Mouse (Mus musculus): ENCODE measurements at regions not wholly inside any gene's neighbourhood (a gene's known extent, or its start where the extent isn't known, plus 50 kb on each side); places are given as distances from the start of the nearest gene placed in this dataset.
"Not testable (repeated sequence)": the region's sequence is repeated elsewhere in the genome, so short reads cannot be mapped to it uniquely, and the experiment has no call there.

GRCm38 (mm10) chr19:27099921-27100320 lies 116.4 kb upstream of the Vldlr start:
- Histone ChIP-seq H3K9ac (replicated peaks) (no peak overlapping the region), H3K36me3 (no peaks in the 10 kb centered on the region), H3K4me2 (replicated peaks) (no peak overlapping the region), H3K4me3 (no peak overlapping the region), H3K9me3 (no peaks in the 10 kb centered on the region), H3K27me3 (no peaks in the 10 kb centered on the region), H3K27ac (replicated peaks) (no peak overlapping the region), H3K4me1 (no peaks in the 10 kb centered on the region)
- WGBS, result 78% methylated on average over 1 of the region's 1 CpGs
- ATAC-seq (replicated peaks), result no peak

DNA sequence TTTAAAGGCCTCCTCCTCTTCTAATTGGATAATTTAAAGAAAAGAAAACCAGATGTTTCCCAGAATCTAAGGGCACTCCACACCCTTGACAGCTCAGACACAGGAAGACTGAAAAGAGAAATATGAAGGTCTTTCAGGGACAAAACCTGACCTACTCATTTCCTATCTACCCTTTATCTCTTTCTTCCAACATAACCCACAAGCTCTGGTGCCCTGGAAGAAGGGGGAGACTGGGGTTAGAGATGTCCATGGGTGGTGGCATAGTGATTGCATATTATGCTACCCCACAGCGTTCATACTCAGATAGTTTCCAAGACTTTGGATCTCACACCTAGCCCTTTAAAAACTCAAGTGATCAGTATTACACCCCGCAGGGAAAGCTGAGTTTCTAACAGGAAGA lies 105.8 kb upstream of the Vldlr start:
- no peak overlapping the region for H3K27ac ChIP-seq (replicated peaks)
- ATAC-seq (replicated peaks), result no peak
- no peaks in the 10 kb centered on the region for H3K9me3 ChIP-seq
- 91% methylated on average over 2 of the region's 2 CpGs for WGBS
- no peak overlapping the region for H3K4me3 ChIP-seq
- no peaks in the 10 kb centered on the region for H3K36me3 ChIP-seq
- no peak overlapping the region for H3K4me2 ChIP-seq (replicated peaks)
- no peaks in the 10 kb centered on the region for H3K4me1 ChIP-seq
- H3K9ac ChIP-seq (replicated peaks), result no peak overlapping the region
- H3K27me3 ChIP-seq, result no peaks in the 10 kb centered on the region

GRCm38 (mm10) chr19:27120876-27121275 lies 95.4 kb upstream of the Vldlr start:
- no peaks in the 10 kb centered on the region for H3K27me3 ChIP-seq
- no peak overlapping the region for H3K27ac ChIP-seq (replicated peaks)
- H3K4me3 ChIP-seq, result no peak overlapping the region
- WGBS, result 39% methylated on average over 5 of the region's 5 CpGs
- H3K9me3 ChIP-seq, result no peaks in the 10 kb centered on the region
- H3K9ac ChIP-seq (replicated peaks), result no peak overlapping the region
- no peak overlapping the region for H3K4me2 ChIP-seq (replicated peaks)
- H3K4me1 ChIP-seq, result peaks cover 33% of the 10 kb centered on the region
- H3K36me3 ChIP-seq, result no peaks in the 10 kb centered on the region
- ATAC-seq (replicated peaks), result no peak

- H3K9ac ChIP-seq (replicated peaks), result no peak overlapping the region
- ATAC-seq (replicated peaks), result peak; percentile 39; the same call in 1 of the 2 replicates
- H3K4me1 ChIP-seq, result peaks cover 33% of the 10 kb centered on the region
- H3K4me2 ChIP-seq (replicated peaks), result no peak overlapping the region
- no peak overlapping the region for H3K4me3 ChIP-seq
- 47% methylated on average over 5 of the region's 5 CpGs for WGBS
- H3K27ac ChIP-seq (replicated peaks), result peak overlapping the region; percentile 84
- no peaks in the 10 kb centered on the region for H3K36me3 ChIP-seq
- H3K9me3 ChIP-seq, result no peaks in the 10 kb centered on the region
- no peaks in the 10 kb centered on the region for H3K27me3 ChIP-seq
Observed at GRCm38 (mm10) chr19:27122348-27122747, 93.9 kb upstream of the Vldlr start.

DNA sequence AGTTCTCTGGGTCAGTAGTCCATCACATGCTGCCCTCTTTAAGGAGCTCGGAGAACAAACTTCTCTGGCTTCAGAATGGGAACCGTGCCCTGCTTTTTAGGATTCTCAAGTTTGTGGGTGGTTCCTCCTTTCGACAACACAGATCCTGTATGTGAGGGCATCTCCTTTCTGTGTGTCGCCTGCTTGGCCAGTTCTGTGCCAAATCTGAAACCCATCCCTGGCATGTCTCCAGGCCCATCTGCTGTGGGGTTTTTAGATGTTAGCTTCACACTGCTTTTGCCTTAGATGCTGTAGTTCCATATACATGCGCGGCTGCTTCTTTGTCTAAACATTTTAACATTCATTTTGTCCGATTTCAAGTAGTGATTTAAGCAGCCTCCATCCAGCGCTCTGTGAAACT lies 93.0 kb upstream of the Vldlr start:
- 0 out of 2 replicates have a peak overlapping the region, but pooled peaks have one; percentile 5 for H3K4me2 ChIP-seq (replicated peaks)
- H3K27me3 ChIP-seq, result no peaks in the 10 kb centered on the region
- H3K4me3 ChIP-seq, result no peak overlapping the region
- H3K27ac ChIP-seq (replicated peaks), result peak overlapping the region; percentile 84
- no peak overlapping the region for H3K9ac ChIP-seq (replicated peaks)
- peak; percentile 75 for ATAC-seq (replicated peaks)
- no peaks in the 10 kb centered on the region for H3K36me3 ChIP-seq
- H3K4me1 ChIP-seq, result peaks cover 33% of the 10 kb centered on the region
- 36% methylated on average over 8 of the region's 8 CpGs for WGBS
- H3K9me3 ChIP-seq, result no peaks in the 10 kb centered on the region

DNA sequence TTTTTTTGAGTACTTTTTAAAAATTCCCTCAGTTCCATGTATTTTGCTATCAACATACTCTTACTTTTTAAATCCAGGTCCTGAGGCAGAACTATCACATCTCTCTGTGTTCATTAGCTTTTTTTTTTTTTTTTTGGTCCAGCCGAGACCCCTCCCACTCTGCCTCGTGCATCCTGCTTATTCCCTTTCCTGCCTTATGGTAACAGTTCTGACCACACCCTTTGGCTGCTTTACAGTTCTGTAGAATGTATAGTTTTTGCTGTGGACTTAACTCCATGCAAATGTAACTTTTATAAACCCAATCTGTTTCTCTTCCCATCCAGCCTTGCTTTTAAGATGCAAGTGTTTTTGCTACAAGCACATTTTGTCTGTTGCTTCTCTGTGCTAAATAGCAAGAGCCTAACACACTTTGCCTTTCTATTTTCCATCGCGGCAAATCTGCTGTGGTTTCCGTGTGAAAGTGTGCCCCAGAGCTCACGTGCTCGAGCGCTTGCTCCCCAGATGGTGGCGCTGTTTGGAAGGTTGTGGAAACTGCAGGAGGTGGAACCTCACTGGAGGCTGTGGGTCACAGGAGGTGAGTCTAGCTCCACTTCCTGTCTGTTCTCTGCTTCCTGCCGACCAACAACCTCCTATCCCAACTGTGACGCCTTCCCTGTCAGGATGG lies 92.3 kb upstream of the Vldlr start:
- Histone ChIP-seq H3K27ac (replicated peaks) (peak overlapping the region; percentile 84), H3K36me3 (no peaks in the 10 kb centered on the region), H3K4me2 (replicated peaks) (0 out of 2 replicates have a peak overlapping the region, but pooled peaks have one; percentile 5), H3K4me3 (no peak overlapping the region), H3K27me3 (no peaks in the 10 kb centered on the region), H3K4me1 (peaks cover 33% of the 10 kb centered on the region), H3K9me3 (no peaks in the 10 kb centered on the region), H3K9ac (replicated peaks) (no peak overlapping the region)
- WGBS, result 54% methylated on average over 11 of the region's 11 CpGs
- ATAC-seq (replicated peaks), result no peak; the same call in 1 of the 2 replicates

DNA sequence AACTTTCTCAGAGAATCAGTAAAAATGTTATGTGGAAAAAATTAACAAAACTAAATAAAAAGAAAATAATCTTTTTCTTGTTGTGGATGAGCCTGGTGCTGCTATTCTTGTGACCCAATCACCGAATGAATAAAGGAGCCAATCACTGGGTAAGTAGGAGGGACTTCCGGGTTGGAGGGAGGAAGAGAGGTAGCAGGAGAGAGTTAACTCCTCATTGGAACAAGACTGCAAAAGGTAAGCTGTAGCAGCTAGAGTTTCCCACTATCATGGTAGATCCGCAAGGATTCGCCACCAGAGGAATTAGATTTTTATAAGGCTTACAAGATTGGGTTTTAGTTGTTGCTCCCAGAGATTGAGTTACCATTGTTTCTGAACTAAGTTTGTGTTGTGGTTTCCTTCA lies 87.8 kb upstream of the Vldlr start:
- H3K27me3 ChIP-seq; H3K36me3 ChIP-seq; ATAC-seq (replicated peaks); H3K27ac ChIP-seq (replicated peaks); H3K9me3 ChIP-seq; H3K4me3 ChIP-seq; H3K9ac ChIP-seq (replicated peaks); H3K4me2 ChIP-seq (replicated peaks): not testable (repeated sequence)
- H3K4me1 ChIP-seq, result peaks cover 11% of the 10 kb centered on the region
- 89% methylated on average over 4 of the region's 4 CpGs for WGBS

GRCm38 (mm10) chr19:27134360-27134759 lies 81.9 kb upstream of the Vldlr start:
- Histone ChIP-seq H3K4me1 (no peaks in the 10 kb centered on the region), H3K9ac (replicated peaks) (no peak overlapping the region), H3K27me3 (no peaks in the 10 kb centered on the region), H3K4me2 (replicated peaks) (no peak overlapping the region), H3K9me3 (no peaks in the 10 kb centered on the region), H3K27ac (replicated peaks) (no peak overlapping the region), H3K36me3 (no peaks in the 10 kb centered on the region), H3K4me3 (no peak overlapping the region)
- 89% methylated on average over 5 of the region's 5 CpGs for WGBS
- no peak for ATAC-seq (replicated peaks)

- Histone ChIP-seq H3K9me3 (no peaks in the 10 kb centered on the region), H3K4me2 (replicated peaks) (no peak overlapping the region), H3K27ac (replicated peaks) (no peak overlapping the region), H3K9ac (replicated peaks) (no peak overlapping the region), H3K4me1 (no peaks in the 10 kb centered on the region), H3K4me3 (no peak overlapping the region), H3K36me3 (no peaks in the 10 kb centered on the region), H3K27me3 (no peaks in the 10 kb centered on the region)
- no peak for ATAC-seq (replicated peaks)
- WGBS, result 86% methylated on average over 3 of the region's 3 CpGs
Observed at GRCm38 (mm10) chr19:27140892-27141291, 75.4 kb upstream of the Vldlr start.

DNA sequence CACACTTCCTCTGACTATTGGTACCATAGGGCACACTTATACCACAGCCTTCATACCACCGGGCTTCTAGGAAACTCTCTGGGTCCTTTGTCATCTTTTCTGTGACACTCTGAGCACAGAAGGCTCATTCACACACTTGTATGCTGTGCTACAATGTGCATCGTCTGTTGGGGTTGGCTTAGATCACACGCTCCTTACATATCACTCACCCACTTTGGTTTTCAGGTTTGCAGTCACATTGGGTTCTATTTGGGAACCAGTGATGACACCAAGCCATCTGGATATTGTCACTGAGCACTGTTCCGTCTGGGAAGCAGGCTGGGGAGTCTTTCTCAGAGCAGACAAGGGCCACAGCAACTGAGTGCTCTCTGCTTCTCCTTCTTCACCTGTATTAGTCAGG lies 74.1 kb upstream of the Vldlr start:
- Histone ChIP-seq H3K9me3 (no peaks in the 10 kb centered on the region), H3K4me3 (no peak overlapping the region), H3K27me3 (no peaks in the 10 kb centered on the region), H3K9ac (replicated peaks) (no peak overlapping the region), H3K36me3 (no peaks in the 10 kb centered on the region), H3K27ac (replicated peaks) (no peak overlapping the region), H3K4me2 (replicated peaks) (no peak overlapping the region), H3K4me1 (no peaks in the 10 kb centered on the region)
- 90% methylated on average over 4 of the region's 4 CpGs for WGBS
- no peak for ATAC-seq (replicated peaks)

DNA sequence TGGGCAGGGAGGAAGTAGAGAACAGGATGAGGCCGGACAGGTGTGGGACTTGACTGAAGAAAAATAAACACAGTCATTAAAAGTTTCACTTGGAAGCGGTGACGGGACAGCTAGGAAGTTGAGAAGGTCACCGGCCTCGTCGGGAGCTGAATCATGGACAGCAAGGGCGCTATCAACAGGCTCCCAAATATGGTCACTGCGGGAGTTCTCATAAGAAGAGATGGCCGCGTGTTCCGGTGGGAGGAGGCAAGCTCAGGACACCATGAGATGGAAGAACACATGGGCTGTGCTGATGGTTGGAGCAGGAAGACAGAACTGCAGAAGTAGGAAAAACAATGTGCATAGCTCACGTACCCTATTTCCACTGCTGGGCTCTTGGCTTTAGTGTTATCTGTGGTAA lies 68.9 kb upstream of the Vldlr start:
- H3K27me3 ChIP-seq, result no peaks in the 10 kb centered on the region
- H3K36me3 ChIP-seq, result no peaks in the 10 kb centered on the region
- 94% methylated on average over 12 of the region's 12 CpGs for WGBS
- no peaks in the 10 kb centered on the region for H3K9me3 ChIP-seq
- H3K4me3 ChIP-seq, result no peak overlapping the region
- H3K4me1 ChIP-seq, result 0 out of 2 replicates have a peak, but pooled peaks cover 2% of the 10 kb centered on the region
- no peak overlapping the region for H3K4me2 ChIP-seq (replicated peaks)
- ATAC-seq (replicated peaks), result no peak
- H3K27ac ChIP-seq (replicated peaks), result no peak overlapping the region
- no peak overlapping the region for H3K9ac ChIP-seq (replicated peaks)

GRCm38 (mm10) chr19:27148330-27148729 lies 68.0 kb upstream of the Vldlr start:
- WGBS, result 50% methylated on average over 5 of the region's 5 CpGs
- Histone ChIP-seq H3K4me2 (replicated peaks) (no peak overlapping the region), H3K4me3 (no peak overlapping the region), H3K27me3 (no peaks in the 10 kb centered on the region), H3K36me3 (no peaks in the 10 kb centered on the region), H3K9ac (replicated peaks) (no peak overlapping the region), H3K9me3 (no peaks in the 10 kb centered on the region), H3K4me1 (0 out of 2 replicates have a peak, but pooled peaks cover 2% of the 10 kb centered on the region), H3K27ac (replicated peaks) (no peak overlapping the region)
- no peak for ATAC-seq (replicated peaks)

- H3K36me3 ChIP-seq, result no peaks in the 10 kb centered on the region
- no peak for ATAC-seq (replicated peaks)
- 88% methylated on average over 4 of the region's 4 CpGs for WGBS
- H3K27ac ChIP-seq (replicated peaks), result no peak overlapping the region
- H3K4me3 ChIP-seq, result no peak overlapping the region
- H3K9ac ChIP-seq (replicated peaks), result no peak overlapping the region
- H3K27me3 ChIP-seq, result no peaks in the 10 kb centered on the region
- 0 out of 2 replicates have a peak, but pooled peaks cover 2% of the 10 kb centered on the region for H3K4me1 ChIP-seq
- H3K9me3 ChIP-seq, result no peaks in the 10 kb centered on the region
- no peak overlapping the region for H3K4me2 ChIP-seq (replicated peaks)
Observed at GRCm38 (mm10) chr19:27149567-27149966, 66.7 kb upstream of the Vldlr start.
